Mouse (Mus musculus): ENCODE measurements at regions not wholly inside any gene's neighbourhood (a gene's known extent, or its start where the extent isn't known, plus 50 kb on each side); places are given as distances from the start of the nearest gene placed in this dataset.

DNA sequence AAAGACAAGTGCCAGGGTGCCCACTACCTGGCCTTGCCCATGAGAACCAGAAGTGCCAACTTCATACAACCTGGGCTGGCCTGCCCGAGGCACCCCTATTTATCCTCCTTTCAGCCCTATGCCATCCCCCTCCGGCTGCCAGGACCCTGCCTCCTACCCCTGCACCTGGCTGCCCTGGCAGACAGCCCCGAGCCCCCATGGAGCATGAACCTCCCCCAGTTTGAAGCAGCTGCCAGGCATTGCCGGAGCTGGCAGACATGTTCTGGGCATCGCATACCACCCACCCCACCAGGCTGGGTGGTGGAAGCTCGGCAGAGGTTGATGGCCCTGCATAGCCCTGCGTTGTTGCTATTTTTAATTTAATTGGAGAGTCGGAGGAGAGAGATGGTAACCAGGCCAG lies 195.2 kb upstream of the Igsf21 start:
- no peak for TF ChIP-seq MAX (IDR thresholded peaks at IDR 0.05)
- no peak for TF ChIP-seq CTCF (IDR thresholded peaks at IDR 0.05; ENCODE audit: control insufficient read depth, insufficient read depth, insufficient read length)
- TF ChIP-seq MYOD1 (IDR thresholded peaks at IDR 0.05; ENCODE audit: control insufficient read depth, insufficient read length, low read depth): no peak
- no peak for TF ChIP-seq CEBPB (IDR thresholded peaks at IDR 0.05; ENCODE audit: low read depth)

Measured in C2C12 (cell line).